ENCODE assay signal across 27 mouse cellular contexts in the genomic region with DNA sequence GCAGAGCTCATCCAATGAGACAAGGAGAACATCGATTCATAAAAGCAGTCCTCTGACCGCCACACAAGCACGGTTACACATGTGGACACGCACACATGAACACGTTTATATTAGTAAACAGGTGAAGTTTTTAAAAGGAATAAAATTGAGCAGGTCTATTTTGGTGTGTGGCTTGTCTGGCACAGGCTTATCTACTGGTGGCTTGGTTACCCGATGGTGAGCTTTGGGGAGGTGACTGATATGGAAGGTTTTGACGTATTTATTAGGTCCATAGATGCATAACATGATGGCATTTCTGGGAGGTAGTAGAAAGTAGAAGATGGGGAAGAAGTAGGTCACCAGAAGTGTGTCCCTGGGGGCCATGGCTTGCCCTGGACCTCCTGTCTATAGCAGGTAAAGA. TPM values are rescaled to one million over a fixed set of nuclear protein-coding genes. Genes with fewer than 3 reads are reported as not detected.
"Had no signal": no experiment of that assay in that cellular context is flagged by ENCODE, and none has a peak within 500 bp of the region (broad histone marks: within the 10 kb centered on the region; RNA-seq: fewer than 3 reads in every experiment).

No protein-coding gene starts in this region.

- H3K9me3 ChIP-seq: embryonic facial prominence, embryonic 10.5 days; embryonic facial prominence, embryonic 12.5 days; embryonic facial prominence, embryonic 13.5 days; embryonic facial prominence, embryonic 15.5 days; forebrain, embryonic 10.5 days; forebrain, embryonic 12.5 days; forebrain, embryonic 13.5 days; forebrain, embryonic 15.5 days; heart, embryonic 10.5 days had no signal

- DNase-seq: cerebellum, adult 8-10 months; cerebellum, adult 9-10 months; cerebellum, postnatal 10 days; cerebellum, postnatal 14 days; cerebellum, postnatal 25 days; cerebellum, postnatal 36 days; forebrain, postnatal 0 days; gastrocnemius, postnatal 10 days; gastrocnemius, postnatal 14 days; gastrocnemius, postnatal 25 days; gastrocnemius, postnatal 36 days; heart, adult 11 months; heart, adult 18-20 months; heart, adult 2 months had no signal

- H3K9ac ChIP-seq: embryonic facial prominence, embryonic 12.5 days; embryonic facial prominence, embryonic 13.5 days; embryonic facial prominence, embryonic 15.5 days; forebrain, embryonic 12.5 days; forebrain, embryonic 13.5 days; forebrain, embryonic 15.5 days; forebrain, postnatal 0 days had no signal

- H3K36me3 ChIP-seq: forebrain, embryonic 12.5 days; forebrain, embryonic 15.5 days had no signal

- H3K27me3 ChIP-seq: embryonic facial prominence, embryonic 12.5 days; embryonic facial prominence, embryonic 13.5 days; embryonic facial prominence, embryonic 15.5 days; forebrain, embryonic 12.5 days; forebrain, embryonic 13.5 days; forebrain, embryonic 15.5 days had no signal

- H3K4me1 ChIP-seq: embryonic facial prominence, embryonic 12.5 days; forebrain, embryonic 10.5 days; forebrain, embryonic 12.5 days; forebrain, embryonic 13.5 days; forebrain, embryonic 15.5 days had no signal

- H3K4me3 ChIP-seq: embryonic facial prominence, embryonic 10.5 days; embryonic facial prominence, embryonic 12.5 days; embryonic facial prominence, embryonic 13.5 days; embryonic facial prominence, embryonic 15.5 days; erythroblast, embryonic 14.5 days; forebrain, embryonic 10.5 days; forebrain, embryonic 12.5 days; forebrain, embryonic 13.5 days; forebrain, embryonic 15.5 days; heart, adult 2 months; heart, embryonic 10.5 days had no signal

- ATAC-seq: forebrain, embryonic 13.5 days; forebrain, embryonic 14.5 days; forebrain, embryonic 15.5 days; forebrain, embryonic 16.5 days; forebrain, postnatal 0 days had no signal

- H3K27ac ChIP-seq: embryonic facial prominence, embryonic 10.5 days; embryonic facial prominence, embryonic 12.5 days; embryonic facial prominence, embryonic 13.5 days; embryonic facial prominence, embryonic 15.5 days; forebrain, embryonic 10.5 days; forebrain, embryonic 12.5 days; forebrain, embryonic 13.5 days; forebrain, embryonic 15.5 days; heart, adult 2 months; heart, embryonic 10.5 days had no signal

RNA-seq across cellular contexts. Expression of a gene that starts 30.5 kb away (rescaled TPM):
- total RNA-seq: granulocyte monocyte progenitor cell, adult 5-6 weeks had no signal
